ENCODE assay signal across 8 mouse cellular contexts in the genomic region with DNA sequence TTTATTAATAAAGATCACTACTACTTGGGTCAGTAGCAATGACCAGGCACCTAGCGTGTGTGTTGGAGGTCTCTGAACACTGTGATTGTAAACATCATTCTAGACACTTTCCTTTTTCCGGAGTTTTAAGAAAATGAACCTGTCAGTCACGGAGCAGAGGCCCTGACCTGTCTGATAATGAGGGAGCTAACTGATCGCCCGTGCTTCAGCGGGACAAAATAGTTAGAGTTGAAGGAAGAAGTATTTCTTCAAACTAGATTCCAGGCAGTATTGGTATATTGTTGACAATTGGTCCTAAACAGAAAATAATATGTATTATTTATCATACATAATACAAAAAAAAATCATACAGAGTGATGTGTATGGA. TPM values are rescaled to one million over a fixed set of nuclear protein-coding genes. Genes with fewer than 3 reads are reported as not detected.
DNase-seq lines count a peak whose midpoint lies in the region; ATAC-seq and TF ChIP-seq lines count a peak whose summit lies in the region.

No protein-coding gene starts in this region.

- H3K27me3 ChIP-seq in heart, embryonic 11.5 days (ENCODE audit: control insufficient read depth, insufficient read depth, low read length): no peaks in the 10 kb centered on the region
- H3K27me3 ChIP-seq in CH12.LX (replicated peaks): no peaks in the 10 kb centered on the region
- H3K27me3 ChIP-seq in forebrain, embryonic 14.5 days (replicated peaks; ENCODE audit: control insufficient read depth, insufficient read depth, low read length): no peaks in the 10 kb centered on the region
- no peaks in the 10 kb centered on the region for H3K27me3 ChIP-seq in liver, embryonic 15.5 days

- H3K27ac ChIP-seq in heart, embryonic 11.5 days (ENCODE audit: low read depth, low read length): peak overlapping the region; percentile 77; the same call in 1 of the 2 replicates
- H3K27ac ChIP-seq in CH12.LX (ENCODE audit: insufficient read depth, low read depth): no peak overlapping the region
- H3K27ac ChIP-seq in forebrain, embryonic 14.5 days (ENCODE audit: low read depth, low read length): peak overlapping the region; percentile 76; the same call in 1 of the 2 replicates
- peak overlapping the region; percentile 83 for H3K27ac ChIP-seq in liver, embryonic 15.5 days (replicated peaks)

- no peak for TF ChIP-seq CTCF in CH12.LX (conservative IDR thresholded peaks at IDR 0.05 in 1 of 2, IDR thresholded peaks at IDR 0.05 in 1 of 2; ENCODE audit: low read depth in 2 of 2, low read length in 2 of 2)

- ATAC-seq in heart, embryonic 11.5 days (replicated peaks; ENCODE audit: insufficient number of reproducible peaks, low FRiP score, low TSS enrichment): no peak
- ATAC-seq in forebrain, embryonic 14.5 days: peak; percentile 4; the same call in 1 of the 2 replicates
- ATAC-seq in liver, embryonic 15.5 days (ENCODE audit: insufficient read depth): no peak
- ATAC-seq in monocyte, adult 5-6 weeks (replicated peaks; ENCODE audit: insufficient number of reproducible peaks, low FRiP score, low TSS enrichment, poor library complexity, severe bottlenecking): no peak

- TF ChIP-seq RAD21 in CH12.LX (IDR thresholded peaks at IDR 0.05; ENCODE audit: low read depth, low read length): no peak

- WGBS in heart, embryonic 11.5 days (ENCODE audit: insufficient replicate concordance): 2% methylated on average over 6 of the region's 6 CpGs
- WGBS in forebrain, embryonic 14.5 days: 2% methylated on average over 6 of the region's 6 CpGs
- WGBS in liver, embryonic 15.5 days (ENCODE audit: insufficient replicate concordance): 0% methylated on average over 6 of the region's 6 CpGs

- H3K4me3 ChIP-seq in heart, embryonic 11.5 days (ENCODE audit: low read depth, low read length): peak overlapping the region; percentile 96
- H3K4me3 ChIP-seq in CH12.LX (replicated peaks in 1 of 3; ENCODE audit: low read depth in 2 of 3, low read length in 2 of 3, poor library complexity in 1 of 3): peak overlapping the region; percentile 86 to 93 (median 91)
- H3K4me3 ChIP-seq in forebrain, embryonic 14.5 days (ENCODE audit: low read depth, low read length): peak overlapping the region; percentile 93
- peak overlapping the region; percentile 86 for H3K4me3 ChIP-seq in liver, embryonic 15.5 days (replicated peaks)

- no peak for TF ChIP-seq POLR2A in CH12.LX (IDR thresholded peaks at IDR 0.05; ENCODE audit: low read depth, low read length)

- peak overlapping the region; percentile 96 for H3K9ac ChIP-seq in heart, embryonic 11.5 days (ENCODE audit: low read depth, low read length)
- peak overlapping the region; percentile 80 for H3K9ac ChIP-seq in CH12.LX (ENCODE audit: insufficient read depth, low read depth)
- peak overlapping the region; percentile 98 for H3K9ac ChIP-seq in forebrain, embryonic 14.5 days (ENCODE audit: low read length)
- peak overlapping the region; percentile 86 for H3K9ac ChIP-seq in liver, embryonic 15.5 days

- DNase-seq in heart, adult 18-20 months: no peak
- DNase-seq in CH12.LX (ENCODE audit: extremely low read depth): no peak
- no peak for DNase-seq in forebrain, embryonic 14.5 days (ENCODE audit: low spot score)
- DNase-seq in retina, postnatal 1 day: no peak
- DNase-seq in yolk sac, embryonic 10.5 days (ENCODE audit: low spot score): no peak

- no peak for TF ChIP-seq EP300 in CH12.LX (IDR thresholded peaks at IDR 0.05; ENCODE audit: low read length)

- no peaks in the 10 kb centered on the region for H3K9me3 ChIP-seq in heart, embryonic 11.5 days (replicated peaks; ENCODE audit: control insufficient read depth, low read length)
- H3K9me3 ChIP-seq in CH12.LX (replicated peaks; ENCODE audit: low read length): no peaks in the 10 kb centered on the region
- H3K9me3 ChIP-seq in forebrain, embryonic 14.5 days (replicated peaks; ENCODE audit: control insufficient read depth, low read length): no peaks in the 10 kb centered on the region
- no peaks in the 10 kb centered on the region for H3K9me3 ChIP-seq in liver, embryonic 15.5 days (replicated peaks)

- peaks cover 4% of the 10 kb centered on the region; the same call in 1 of the 2 replicates for H3K4me1 ChIP-seq in heart, embryonic 11.5 days (ENCODE audit: control insufficient read depth, insufficient read depth, low read length)
- peaks cover 2 to 16% of the 10 kb centered on the region in 2 experiments for H3K4me1 ChIP-seq in CH12.LX (ENCODE audit: control insufficient read depth in 1 of 2, insufficient read depth in 2 of 2)
- H3K4me1 ChIP-seq in forebrain, embryonic 14.5 days (ENCODE audit: control insufficient read depth, insufficient read depth, low read length): peaks cover 4% of the 10 kb centered on the region; the same call in 1 of the 2 replicates
- H3K4me1 ChIP-seq in liver, embryonic 15.5 days (replicated peaks): peaks cover 13% of the 10 kb centered on the region

- dilution Hi-C loops in CH12.LX (cut with MboI; ENCODE audit: extremely low pct_ligation_motif_present, extremely low pct_unique_long_range_greater_than_20kb, low sequenced_read_pairs): no loop called here

- H3K79me2 ChIP-seq in CH12.LX (replicated peaks; ENCODE audit: control insufficient read depth, extremely low read depth, insufficient read depth, poor library complexity, severe bottlenecking): peaks cover 9% of the 10 kb centered on the region

- 0 out of 2 replicates have a peak, but pooled peaks cover 2% of the 10 kb centered on the region for H3K36me3 ChIP-seq in heart, embryonic 11.5 days (ENCODE audit: control insufficient read depth, insufficient read depth, low read length)
- H3K36me3 ChIP-seq in CH12.LX (replicated peaks in 1 of 2; ENCODE audit: control insufficient read depth in 1 of 2, insufficient read depth in 1 of 2, low read length in 1 of 2): peaks cover 12 to 13% of the 10 kb centered on the region in 2 experiments
- H3K36me3 ChIP-seq in forebrain, embryonic 14.5 days (ENCODE audit: control insufficient read depth, insufficient read depth, low read length): peaks cover 22% of the 10 kb centered on the region
- peaks cover 16% of the 10 kb centered on the region for H3K36me3 ChIP-seq in liver, embryonic 15.5 days (replicated peaks)

- peak overlapping the region; percentile 73 for H3K4me2 ChIP-seq in heart, embryonic 11.5 days
- peak overlapping the region; percentile 89 for H3K4me2 ChIP-seq in CH12.LX (ENCODE audit: insufficient read depth, low read depth, poor library complexity, severe bottlenecking)
- peak overlapping the region; percentile 69 for H3K4me2 ChIP-seq in forebrain, embryonic 14.5 days (ENCODE audit: low read length)
- H3K4me2 ChIP-seq in liver, embryonic 15.5 days: peak overlapping the region; percentile 59

- in situ Hi-C loops in CH12.LX (cut with MboI; ENCODE audit: low pct_ligation_motif_present, low pct_unique_long_range_greater_than_20kb, low sequenced_read_pairs): no loop called here

TF ChIP-seq in CH12.LX, 34 proteins besides CTCF, POLR2A, EP300 and RAD21:
- TF ChIP-seq MXI1 (IDR thresholded peaks at IDR 0.05; ENCODE audit: low read depth, low read length) (no peak), USF2 (conservative IDR thresholded peaks at IDR 0.05; ENCODE audit: low read depth, low read length) (no peak), IRF4 (IDR thresholded peaks at IDR 0.05; ENCODE audit: low read depth, low read length) (no peak), MAFK (IDR thresholded peaks at IDR 0.05; ENCODE audit: insufficient replicate concordance, low read length) (no peak), RCOR1 (conservative IDR thresholded peaks at IDR 0.05; ENCODE audit: low read depth, low read length) (no peak), TCF12 (IDR thresholded peaks at IDR 0.05; ENCODE audit: low read depth, low read length) (no peak), KAT2A (IDR thresholded peaks at IDR 0.05; ENCODE audit: insufficient replicate concordance, low read length) (no peak), MEF2A (IDR thresholded peaks at IDR 0.05; ENCODE audit: borderline replicate concordance, low read depth, low read length) (no peak), USF1 (IDR thresholded peaks at IDR 0.05; ENCODE audit: low read depth, low read length) (no peak), HCFC1 (IDR thresholded peaks at IDR 0.05; ENCODE audit: low read depth, low read length) (no peak), NELFE (IDR thresholded peaks at IDR 0.05; ENCODE audit: low read depth, low read length) (no peak), ZNF384 (IDR thresholded peaks at IDR 0.05; ENCODE audit: low read depth, low read length) (no peak), PAX5 (IDR thresholded peaks at IDR 0.05; ENCODE audit: low read length) (no peak), NRF1 (IDR thresholded peaks at IDR 0.05; ENCODE audit: low read depth, low read length) (no peak), ELF1 (IDR thresholded peaks at IDR 0.05; ENCODE audit: low read depth, low read length) (no peak), ZMIZ1 (IDR thresholded peaks at IDR 0.05; ENCODE audit: low read depth, low read length) (no peak), JUN (IDR thresholded peaks at IDR 0.05; ENCODE audit: insufficient read depth, low read depth, low read length) (no peak)
TF ChIP-seq in CH12.LX: peak in this region for 0.

RNA-seq across cellular contexts. Expression of a gene that starts 0.8 kb away (rescaled TPM):
- polyA plus RNA-seq in heart, embryonic 11.5 days (2014; fragmentation: Nextera tagmentation; extraction: Ambion mirVana): 78.5 and 105 TPM in 2 replicates
- total RNA-seq in heart, adult 18-20 months (2021): 10 to 100 TPM; 60.3 to 62.0 TPM
- 22.9 and 24.6 TPM in 2 replicates for total RNA-seq in CH12.LX (2012; rRNA removed)
- total RNA-seq in CH12.LX (2014; rRNA removed): 38.6 and 47.2 TPM in 2 replicates
- 69.5 and 74.3 TPM in 2 replicates for polyA plus RNA-seq in CH12.LX (2012; ENCODE audit: insufficient read length, low read depth)
- polyA plus RNA-seq in forebrain, embryonic 14.5 days (2014; fragmentation: Nextera tagmentation; extraction: Ambion mirVana): 195 and 222 TPM in 2 replicates
- polyA plus RNA-seq in liver, embryonic 15.5 days (2015; fragmentation: Nextera tagmentation; extraction: Ambion mirVana): 22.5 and 24.2 TPM in 2 replicates
- 121 to 141 TPM (median 135 TPM) in 3 replicates for total RNA-seq in monocyte, adult 5-6 weeks (2017)
